Mouse (Mus musculus) heart, postnatal 0 days (tissue): ENCODE data around the gene Xkr8. TPM values are rescaled to one million over a fixed set of nuclear protein-coding genes. Genes with fewer than 3 reads are reported as not detected.
"Not testable (repeated sequence)": the region's sequence is repeated elsewhere in the genome, so short reads cannot be mapped to it uniquely, and the experiment has no call there.

ENCODE experiments used
- ATAC-seq: fragments of 200-750 bp; cut with Nextera tagmentation; 2 replicates; pipeline ENCODE4 v1.8.0; 2017; ENCODE audit warnings: low read depth, moderate number of reproducible peaks, moderate library complexity; ENCODE audit not compliant: insufficient read depth
- DNase-seq: peaks from one replicate; pipeline ENCODE4 v3.0.0-alpha.2; 2016; ENCODE audit warnings: low spot score
- H3K27ac ChIP-seq: fragments of 300-500 bp; sonication (generic); 2 replicates; pipeline ENCODE4 v1.5.1; 2014; ENCODE audit warnings: low read depth, mild to moderate bottlenecking
- H3K27me3 ChIP-seq: fragments of 300-500 bp; sonication (generic); 2 replicates; pipeline ENCODE4 v1.6.1; 2014; ENCODE audit warnings: low read length, mixed read lengths; ENCODE audit not compliant: control insufficient read depth, insufficient read depth
- H3K36me3 ChIP-seq: fragments of 300-500 bp; sonication (generic); replicated peaks from 2 replicates; pipeline ENCODE4 v1.6.1; 2014; ENCODE audit warnings: low read length, mixed read lengths; ENCODE audit not compliant: control insufficient read depth, insufficient read depth
- H3K4me1 ChIP-seq: fragments of 300-500 bp; sonication (generic); 2 replicates; pipeline ENCODE4 v1.6.1; 2014; ENCODE audit warnings: antibody characterized with exemption; ENCODE audit not compliant: control insufficient read depth, insufficient read depth
- H3K4me2 ChIP-seq: fragments of 300-500 bp; sonication (generic); 2 replicates; pipeline ENCODE4 v1.6.1; 2014; ENCODE audit warnings: low read depth, mild to moderate bottlenecking, low read length, moderate library complexity
- H3K4me3 ChIP-seq: fragments of 300-500 bp; sonication (generic); 2 replicates; pipeline ENCODE4 v1.5.1; 2014; ENCODE audit warnings: low read depth, low read length
- H3K9ac ChIP-seq: fragments of 300-500 bp; sonication (generic); replicated peaks from 2 replicates; pipeline ENCODE4 v1.6.1; 2014; ENCODE audit warnings: low read depth, low read length, mixed read lengths
- H3K9me3 ChIP-seq: fragments of 300-500 bp; sonication (generic); replicated peaks from 2 replicates; pipeline ENCODE4 v1.6.1; 2016; ENCODE audit warnings: low read length; ENCODE audit not compliant: control insufficient read depth
- CTCF ChIP-seq: IDR thresholded peaks from 2 replicates; pipeline ENCODE4 v1.5.1; 2016; ENCODE audit warnings: antibody characterized with exemption, control low read depth, low read depth
- EP300 ChIP-seq: IDR thresholded peaks from 2 replicates; pipeline ENCODE4 v1.6.1; 2016; ENCODE audit warnings: antibody characterized with exemption, low read depth
- WGBS: fragments of 180-500 bp; shearing (Covaris S2); extraction: QIAGEN DNeasy Blood & Tissue Kit; methylation state at CpG from one replicate; pipeline ENCODE4 v1.1.7; 2014; 5-methylcytosine and 5-hydroxymethylcytosine counted together
- polyA plus RNA-seq: library from polyadenylated mRNA; unstranded; fragments of >200 nt; fragmentation: Nextera tagmentation; extraction: Ambion mirVana; gene quantifications from 2 replicates; pipeline ENCODE4 v1.2.1, GENCODE M21; 2015
- total RNA-seq: library from RNA; depleted of rRNA; stranded (reverse); fragments of >200 nt; gene quantifications from 2 replicates; pipeline ENCODE4 v1.2.3, GENCODE M21; 2014; ENCODE audit warnings: low replicate concordance

Xkr8 gene
- total and polyA plus RNA-seq, 2 experiments from 2014 or later = 0.53 to 3.0 TPM

GRCm38 (mm10) chr4:132746911-132747517 lies 14.7 kb upstream of the Xkr8 start:
- 78% methylated on average over 9 of the region's 9 CpGs for WGBS

GRCm38 (mm10) chr4:132743992-132744911 lies 11.9 kb upstream of the Xkr8 start:
- H3K9me3 ChIP-seq = no peaks in the 10 kb centered on the region
- WGBS = 40% methylated on average over 11 of the region's 11 CpGs
- peak; percentile 42; the same call in 1 of the 2 replicates for ATAC-seq
- no peak overlapping the region for H3K4me3 ChIP-seq
- H3K4me2 ChIP-seq = no peak overlapping the region
- H3K36me3 ChIP-seq = no peaks in the 10 kb centered on the region
- H3K27me3 ChIP-seq = no peaks in the 10 kb centered on the region
- no peak for TF ChIP-seq CTCF
- TF ChIP-seq EP300 = no peak
- no peak overlapping the region for H3K9ac ChIP-seq
- peak; percentile 44 for DNase-seq
- peaks cover 10% of the 10 kb centered on the region for H3K4me1 ChIP-seq
- H3K27ac ChIP-seq = peak overlapping the region; percentile 40; the same call in 1 of the 2 replicates

More at GRCm38 (mm10) chr4:132746911-132747517, 14.7 kb upstream of the Xkr8 start:
- no peak for ATAC-seq
- Histone ChIP-seq H3K4me1 (peaks cover 10% of the 10 kb centered on the region), H3K36me3 (no peaks in the 10 kb centered on the region), H3K4me3 (no peak overlapping the region), H3K27ac (peak overlapping the region; percentile 87), H3K9ac (no peak overlapping the region; the same call in 1 of the 2 replicates), H3K27me3 (no peaks in the 10 kb centered on the region), H3K4me2 (peak overlapping the region; percentile 20; the same call in 1 of the 2 replicates), H3K9me3 (no peaks in the 10 kb centered on the region)
- DNase-seq = no peak
- TF ChIP-seq CTCF (no peak), EP300 (no peak)

GRCm38 (mm10) chr4:132741491-132741890 lies 9.1 kb upstream of the Xkr8 start:
- 87% methylated on average over 7 of the region's 7 CpGs for WGBS
- Histone ChIP-seq H3K4me1 (peaks cover 10% of the 10 kb centered on the region), H3K9ac (no peak overlapping the region), H3K27me3 (no peaks in the 10 kb centered on the region), H3K4me2 (no peak overlapping the region), H3K36me3 (no peaks in the 10 kb centered on the region), H3K27ac (no peak overlapping the region), H3K9me3 (no peaks in the 10 kb centered on the region), H3K4me3 (no peak overlapping the region)
- no peak for TF ChIP-seq CTCF
- no peak for TF ChIP-seq EP300
- DNase-seq = no peak
- no peak for ATAC-seq

- not testable (repeated sequence) for DNase-seq, H3K4me1 ChIP-seq, H3K36me3 ChIP-seq, ATAC-seq, H3K27ac ChIP-seq, H3K9me3 ChIP-seq, H3K4me2 ChIP-seq, H3K9ac ChIP-seq, H3K27me3 ChIP-seq, H3K4me3 ChIP-seq
- WGBS = 91% methylated on average over 9 of the region's 9 CpGs
Observed at GRCm38 (mm10) chr4:132737154-132737553, 4.8 kb upstream of the Xkr8 start.

GRCm38 (mm10) chr4:132735894-132736293 lies 3.5 kb upstream of the Xkr8 start:
- DNase-seq (no peak), ATAC-seq (no peak)
- H3K9ac ChIP-seq = no peak overlapping the region
- no peak overlapping the region for H3K4me2 ChIP-seq
- WGBS = 47% methylated on average over 3 of the region's 3 CpGs
- no peaks in the 10 kb centered on the region for H3K4me1 ChIP-seq
- TF ChIP-seq CTCF (no peak), EP300 (no peak)
- no peak overlapping the region for H3K4me3 ChIP-seq
- H3K36me3 ChIP-seq = no peaks in the 10 kb centered on the region
- no peaks in the 10 kb centered on the region for H3K27me3 ChIP-seq
- H3K27ac ChIP-seq = no peak overlapping the region
- H3K9me3 ChIP-seq = no peaks in the 10 kb centered on the region
